Mouse (Mus musculus) kidney, adult 2 months (tissue): Measurements from ENCODE around the gene Grm6.

Source experiments
- CTCF ChIP-seq: fragments of 200-500 bp; conservative IDR thresholded peaks from 2 replicates; pipeline ENCODE4 v1.5.1; 2011; ENCODE audit warnings: low read depth, mild to moderate bottlenecking, control low read depth, low read length, moderate library complexity, mixed read lengths; ENCODE audit not compliant: insufficient read depth, insufficient read length
- POLR2A ChIP-seq: fragments of 200-500 bp; IDR thresholded peaks from one replicate; pipeline ENCODE4 v1.6.1; 2011; ENCODE audit warnings: low read depth, low read length, control low read depth

DNA sequence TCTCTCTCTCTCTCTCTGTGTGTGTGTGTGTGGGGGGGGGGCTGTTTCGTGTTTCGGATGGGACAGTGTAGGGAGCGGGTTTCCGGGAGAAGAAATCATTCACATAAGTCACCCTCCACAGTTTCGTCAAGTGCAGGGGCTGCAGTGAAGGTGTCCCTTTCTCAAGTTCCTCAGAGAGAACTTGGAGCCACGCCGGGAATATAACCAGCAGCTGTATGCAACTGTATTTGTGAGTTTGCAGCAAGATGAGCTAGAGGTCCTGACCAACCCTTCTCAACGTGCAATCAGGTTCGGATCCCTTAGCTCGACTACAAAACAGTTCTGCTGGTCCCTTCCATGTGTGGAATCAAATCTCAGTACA, 36.4 kb downstream of the Grm6 start:
- TF ChIP-seq CTCF = no peak
- no peak for TF ChIP-seq POLR2A
